Mouse (Mus musculus) erythroblast, embryonic 14.5 days (primary cell): Measurements from ENCODE around the gene Unc50.

Source experiments
- GATA1 ChIP-seq: IDR thresholded peaks from 2 replicates; pipeline ENCODE4 v1.6.1; 2012; ENCODE audit warnings: low read length, inconsistent platforms, mixed read lengths
- TAL1 ChIP-seq: IDR thresholded peaks from 3 replicates; pipeline ENCODE4 v1.6.1; 2012; ENCODE audit warnings: low read length, inconsistent platforms, mixed read lengths

DNA sequence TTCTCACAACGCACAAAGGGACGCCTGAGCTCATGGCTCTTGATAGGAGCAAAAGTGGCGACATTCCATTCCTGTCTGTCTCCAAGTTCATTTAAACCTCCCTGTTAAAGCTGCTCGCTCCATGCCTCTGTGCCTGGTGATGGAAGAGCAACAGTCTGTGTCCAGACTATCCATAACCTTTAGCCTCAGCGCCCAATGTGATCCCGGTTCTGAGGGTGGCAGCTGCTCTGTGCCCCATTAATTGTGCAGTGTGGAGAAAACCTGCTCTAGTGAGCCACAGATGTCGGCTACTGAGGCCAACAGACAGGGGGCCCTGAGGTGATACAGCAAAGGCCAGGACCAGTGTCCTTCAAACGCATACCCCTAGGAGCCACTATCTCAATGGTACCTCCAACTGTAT lies 30.2 kb upstream of the Unc50 start:
- TF ChIP-seq TAL1 (no peak), GATA1 (no peak)
